Mouse (Mus musculus): ENCODE results near the gene Dctn3.

- TF ChIP-seq MAX (IDR thresholded peaks at IDR 0.05; ENCODE audit: low read depth) (no peak), POLR2A (IDR thresholded peaks at IDR 0.05; ENCODE audit: insufficient read length, low read depth) (peak; percentile 99), CEBPB (IDR thresholded peaks at IDR 0.05; ENCODE audit: insufficient read depth, poor library complexity, severe bottlenecking) (no peak), POLR2AphosphoS2 (IDR thresholded peaks at IDR 0.05; ENCODE audit: insufficient read length, low read depth) (peak; percentile 99), E2F4 (IDR thresholded peaks at IDR 0.05; ENCODE audit: insufficient read depth) (no peak), TCF12 (IDR thresholded peaks at IDR 0.05; ENCODE audit: insufficient read depth, poor library complexity, severe bottlenecking) (no peak), USF1 (IDR thresholded peaks at IDR 0.05; ENCODE audit: low read depth) (no peak), MYOG (IDR thresholded peaks at IDR 0.05; ENCODE audit: control insufficient read depth in 1 of 3, insufficient read depth in 1 of 3, insufficient read length in 2 of 3, low read depth in 2 of 3) (no peak), SRF (IDR thresholded peaks at IDR 0.05; ENCODE audit: control insufficient read depth, insufficient read length, low read depth) (no peak), REST (IDR thresholded peaks at IDR 0.05; ENCODE audit: insufficient read depth, insufficient read length) (no peak), MYOD1 (IDR thresholded peaks at IDR 0.05; ENCODE audit: control insufficient read depth in 1 of 3, insufficient read length in 2 of 3, low read depth in 2 of 3) (no peak)
Observed at GRCm38 (mm10) chr4:41741158-41741560, 18.2 kb upstream of the Dctn3 start.
